Mouse (Mus musculus) 3T3-L1 (cell line): ENCODE data around the gene Dynlt1b.
"Not testable (repeated sequence)": the region's sequence is repeated elsewhere in the genome, so short reads cannot be mapped to it uniquely, and the experiment has no call there.

ENCODE experiments used
- DNase-seq: peaks from one replicate; pipeline ENCODE4 v3.0.0-alpha.2; 2015; ENCODE audit warnings: low read depth, low spot score

Gene Dynlt1b

DNA sequence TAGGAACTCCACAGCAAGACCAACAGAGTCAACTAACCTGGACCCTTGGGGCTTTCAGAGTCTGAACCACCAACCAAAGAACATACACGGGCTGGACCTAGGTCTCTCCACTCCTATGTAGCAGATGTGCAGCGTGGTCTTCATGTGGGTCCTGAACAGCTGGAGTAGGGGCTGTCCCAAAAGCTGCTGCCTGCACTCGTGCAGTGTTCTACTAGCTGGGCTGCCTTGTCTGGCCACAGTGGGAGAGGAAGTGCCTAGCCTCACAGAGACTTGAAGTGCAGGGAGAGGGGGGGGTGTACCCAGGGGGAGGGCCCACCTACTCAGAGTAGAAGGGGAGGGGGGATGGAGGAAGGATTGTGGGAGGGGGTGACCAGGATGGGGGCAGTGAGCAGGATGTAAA is 7.1 kb upstream of the Dynlt1b start:
- DNase-seq, result not testable (repeated sequence)

- DNase-seq, result not testable (repeated sequence)
Measured at GRCm38 (mm10) chr17:6424294-6424980, 5.5 kb upstream of the Dynlt1b start.

DNA sequence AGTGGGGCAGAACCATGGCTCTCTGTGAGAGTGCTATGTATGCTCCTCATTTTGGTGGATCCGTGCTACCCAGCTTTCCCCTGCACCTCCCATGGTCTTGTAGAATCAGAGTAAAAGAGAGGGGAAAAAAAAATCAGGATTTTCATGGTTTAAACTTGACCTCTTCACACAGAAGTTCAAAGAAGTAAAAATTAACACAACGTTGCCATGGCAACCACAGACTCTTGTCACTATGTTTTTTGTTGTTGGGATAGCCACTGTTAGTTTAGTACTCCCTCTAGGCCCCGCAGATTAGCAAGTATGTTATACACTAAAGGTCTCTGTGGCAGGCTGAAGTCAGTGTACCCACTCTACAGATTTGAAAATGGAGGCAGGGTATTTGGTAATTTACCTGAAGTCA is 4.6 kb upstream of the Dynlt1b start:
- not testable (repeated sequence) for DNase-seq

DNA sequence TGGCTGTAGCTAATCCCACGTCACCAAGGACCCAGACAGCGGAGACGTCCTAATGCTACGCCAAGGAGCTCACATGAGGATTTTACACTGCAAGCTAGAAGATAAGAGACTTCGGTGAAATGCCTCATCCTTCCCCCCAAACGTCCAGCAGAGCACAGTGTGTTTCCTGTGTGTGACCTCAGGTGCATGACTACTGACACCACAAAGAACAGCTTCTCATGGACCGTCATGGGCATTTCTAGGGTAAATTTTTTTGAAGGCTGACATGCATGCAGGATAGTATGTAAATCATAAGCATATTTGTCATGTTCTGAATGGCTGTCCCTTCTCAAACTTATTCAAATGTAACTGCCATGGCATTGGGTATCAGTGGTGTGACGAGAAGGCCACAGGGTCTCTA is 3.0 kb upstream of the Dynlt1b start:
- not testable (repeated sequence) for DNase-seq

DNA sequence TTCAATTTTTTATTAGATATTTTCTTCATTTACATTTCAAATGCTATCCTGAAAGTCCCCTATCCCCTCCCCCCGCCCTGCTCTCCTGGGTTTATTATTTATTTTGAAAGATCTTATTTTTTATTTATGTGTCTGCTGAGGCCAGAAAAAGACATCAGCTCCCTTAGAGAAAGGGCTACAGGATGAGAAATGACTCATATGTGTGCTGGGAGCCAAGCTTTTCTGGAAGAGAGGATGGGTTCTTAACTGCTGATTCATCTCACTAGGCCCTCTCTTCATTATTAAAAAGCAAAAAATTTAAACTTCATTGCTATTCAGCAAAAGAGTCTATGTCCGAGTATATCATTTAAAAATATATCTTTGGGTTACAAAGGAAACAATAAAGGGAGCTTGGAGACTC is 986 bp upstream of the Dynlt1b start:
- DNase-seq, result peak; percentile 98

- not testable (repeated sequence) for DNase-seq
Measured at GRCm38 (mm10) chr17:6430410-6431001, 594 bp downstream of the Dynlt1b start.

DNA sequence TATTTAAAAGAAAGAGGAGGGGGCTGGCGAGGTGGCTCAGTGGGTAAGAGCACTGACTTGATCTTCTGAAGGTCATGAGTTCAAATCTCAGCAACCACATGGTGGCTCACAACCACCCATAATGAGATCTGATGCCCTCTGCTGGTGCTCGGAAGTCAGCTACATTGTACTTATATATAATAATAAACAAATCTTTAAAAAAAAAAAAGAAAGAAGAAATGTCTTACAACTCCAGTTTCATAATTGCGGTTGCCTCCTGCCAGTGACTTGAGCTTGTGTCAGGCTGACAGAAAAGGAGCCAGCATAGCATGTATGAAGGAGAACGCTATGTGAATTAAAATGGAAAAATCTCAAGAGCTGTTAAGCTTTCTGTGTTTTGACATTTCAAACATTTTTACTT is 2.5 kb downstream of the Dynlt1b start:
- DNase-seq, result peak; percentile 53

DNA sequence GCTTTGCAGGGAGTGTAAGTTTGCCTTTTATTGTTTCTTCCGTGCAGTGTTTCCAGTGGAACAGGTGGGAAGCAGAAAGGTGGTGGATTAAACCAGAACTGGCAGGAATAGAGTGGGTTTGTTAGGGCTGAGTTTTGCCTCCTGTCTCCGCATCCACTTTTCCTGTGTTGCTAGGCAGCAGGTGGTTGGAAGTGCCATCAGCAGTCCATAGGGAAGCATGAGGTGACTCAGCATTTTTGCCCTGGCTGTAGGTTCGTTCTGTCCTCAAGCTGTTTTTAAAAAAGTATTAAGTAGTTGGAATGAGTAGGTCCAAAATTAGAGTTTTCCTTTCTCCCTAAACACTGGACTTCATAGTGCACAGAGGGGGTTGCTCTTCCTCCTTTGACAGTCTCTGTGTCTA is 3.8 kb downstream of the Dynlt1b start:
- DNase-seq, result peak; percentile 44

DNA sequence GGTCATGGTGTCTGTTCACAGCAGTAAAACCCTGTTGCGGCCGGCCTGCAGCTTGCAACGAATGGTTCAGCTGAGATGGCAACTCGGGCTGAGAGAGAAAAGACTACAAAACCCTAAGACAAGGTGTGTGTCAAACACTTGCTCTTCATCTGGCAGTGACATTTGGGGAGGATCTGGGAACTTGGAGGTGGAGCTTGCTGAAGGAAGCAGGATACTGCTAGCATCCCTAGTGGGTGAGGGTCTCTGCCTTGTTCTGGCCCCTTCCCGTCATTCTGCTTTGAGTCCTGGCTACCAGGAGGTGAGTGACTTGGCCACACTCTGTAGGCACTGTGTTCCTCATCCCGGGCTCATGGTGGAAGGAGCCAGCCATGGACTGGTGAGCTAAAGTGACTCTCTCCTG is 8.2 kb downstream of the Dynlt1b start:
- DNase-seq, result not testable (repeated sequence)

- DNase-seq, result not testable (repeated sequence)
Measured at GRCm38 (mm10) chr17:6439913-6440312, 10.0 kb downstream of the Dynlt1b start.

DNA sequence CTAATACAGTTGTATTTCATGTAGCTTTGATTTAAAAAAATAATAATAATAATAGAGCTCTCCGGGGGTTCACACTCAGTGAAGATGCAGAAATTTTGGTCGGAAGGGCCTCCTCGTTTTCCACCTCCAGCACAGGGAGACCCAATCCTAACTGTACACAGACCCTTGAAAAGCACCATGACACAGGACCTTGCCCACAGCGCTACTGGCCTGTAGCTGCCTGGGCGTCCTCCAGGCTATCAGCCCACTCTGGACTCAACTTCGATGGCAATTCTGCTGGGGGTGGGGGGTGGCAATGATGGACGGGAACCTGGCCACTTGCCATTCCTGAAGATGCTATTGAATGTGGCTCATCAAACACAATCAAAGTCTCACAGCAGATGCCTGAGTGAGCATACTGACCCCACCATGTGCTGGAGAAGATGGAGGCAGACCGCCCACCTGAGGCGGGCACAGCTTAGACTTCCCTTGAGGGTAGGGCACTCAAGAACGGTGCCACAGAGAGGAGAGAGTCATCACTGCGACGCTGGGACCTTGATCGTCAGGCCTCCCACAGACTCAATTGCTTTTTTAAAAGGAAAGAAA is 10.7 kb downstream of the Dynlt1b start:
- DNase-seq, result not testable (repeated sequence)

DNA sequence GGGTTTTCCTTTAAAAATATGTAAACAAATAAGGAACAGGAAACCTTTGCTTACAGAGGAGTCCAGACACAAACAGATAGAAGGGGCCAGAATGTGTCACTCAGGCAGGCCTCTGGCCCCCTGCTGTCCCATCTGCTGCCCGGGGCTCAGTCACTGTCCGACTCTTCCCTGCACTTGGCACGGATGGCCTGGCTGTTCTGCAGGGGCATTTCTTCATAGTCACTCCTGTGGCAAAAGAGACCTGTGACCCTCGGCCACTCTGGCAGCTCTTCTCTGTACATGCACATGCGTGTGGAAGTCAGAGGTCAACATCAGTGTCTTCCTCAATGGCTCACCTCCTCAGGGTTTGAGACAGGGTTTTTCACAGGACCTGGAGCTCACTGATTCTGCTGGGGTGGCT is 11.3 kb downstream of the Dynlt1b start:
- not testable (repeated sequence) for DNase-seq

DNA sequence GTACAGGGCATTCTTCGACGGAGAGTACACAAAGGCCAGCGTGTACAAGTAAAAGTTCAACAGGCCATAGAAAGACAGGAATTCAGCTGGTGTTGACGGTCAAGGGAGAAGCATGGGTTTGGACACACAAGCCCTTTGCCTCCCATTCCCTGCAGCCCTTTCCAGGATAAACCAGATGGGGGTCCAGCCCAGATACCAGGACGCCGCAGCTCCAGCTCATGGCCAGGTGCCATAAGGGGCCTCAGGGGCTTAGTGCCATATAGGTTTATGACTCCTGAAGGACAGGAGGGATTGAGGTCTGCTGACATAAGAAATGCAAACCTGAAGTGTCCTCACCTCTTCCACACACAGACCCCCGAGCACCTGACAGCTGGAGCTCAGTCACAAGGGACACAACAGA is 12.6 kb downstream of the Dynlt1b start:
- DNase-seq, result not testable (repeated sequence)

- DNase-seq, result not testable (repeated sequence)
Measured at GRCm38 (mm10) chr17:6445794-6446587, 16.1 kb downstream of the Dynlt1b start.

DNA sequence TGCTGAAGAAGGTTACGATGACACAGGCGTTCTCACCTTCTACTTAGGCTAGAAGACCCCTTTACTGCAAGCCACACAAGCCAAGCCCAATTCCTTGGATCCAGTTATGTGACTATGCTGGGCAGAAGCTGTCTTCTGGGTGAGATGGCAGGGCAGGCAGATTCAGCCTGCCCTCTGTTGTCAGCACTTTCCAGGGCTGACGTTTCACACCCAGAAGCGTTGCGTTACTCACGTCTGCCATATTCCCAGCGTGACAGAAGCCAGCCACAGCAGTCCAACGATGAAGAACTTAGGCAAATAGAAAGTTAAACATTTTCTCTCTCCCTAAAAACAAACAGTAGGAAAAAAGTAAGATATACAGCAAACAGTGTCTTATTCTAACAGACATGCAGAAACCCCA is 18.4 kb downstream of the Dynlt1b start:
- not testable (repeated sequence) for DNase-seq

- not testable (repeated sequence) for DNase-seq
Measured at GRCm38 (mm10) chr17:6449166-6449565, 19.3 kb downstream of the Dynlt1b start.

DNA sequence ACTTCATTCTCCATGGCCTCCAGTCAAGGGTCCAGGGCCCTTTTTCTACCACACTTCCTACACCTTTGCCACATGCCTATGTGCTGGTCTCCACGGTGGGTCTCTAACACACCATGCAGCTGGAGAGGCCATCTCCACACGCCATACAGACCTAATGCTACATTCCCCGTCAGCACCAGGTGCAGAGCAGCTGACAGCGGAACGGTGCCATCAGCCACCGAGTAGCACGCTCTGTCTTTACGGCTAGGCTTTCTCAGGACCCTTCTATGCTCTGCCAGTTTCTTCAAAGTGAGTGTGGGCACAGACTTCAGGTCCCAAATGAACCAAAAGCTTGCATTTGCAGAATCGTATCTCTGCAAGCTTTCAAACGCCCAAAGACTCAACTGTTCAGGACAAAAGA is 21.3 kb downstream of the Dynlt1b start:
- DNase-seq, result not testable (repeated sequence)

- not testable (repeated sequence) for DNase-seq
Measured at GRCm38 (mm10) chr17:6452689-6453088, 22.8 kb downstream of the Dynlt1b start.

GRCm38 (mm10) chr17:6454703-6455102 is 24.8 kb downstream of the Dynlt1b start:
- not testable (repeated sequence) for DNase-seq

DNA sequence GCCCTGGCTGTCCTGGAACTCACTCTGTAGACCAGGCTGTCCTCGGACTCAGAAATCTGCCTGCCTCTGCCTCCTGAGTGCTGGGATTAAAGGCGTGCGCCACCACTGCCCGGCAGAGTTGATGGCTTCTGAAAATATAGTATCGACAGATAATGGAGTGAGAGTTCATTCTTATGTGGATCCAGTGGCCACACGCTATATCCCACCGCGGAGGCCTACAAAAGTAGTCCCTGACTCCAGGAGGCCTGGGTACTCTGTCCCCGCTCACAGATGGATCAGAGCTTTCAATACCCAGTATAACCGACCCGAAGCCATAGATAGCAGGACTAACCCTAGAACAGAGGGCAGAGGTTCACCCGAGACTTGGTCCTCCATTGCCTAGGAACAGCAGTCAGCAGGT is 26.0 kb downstream of the Dynlt1b start:
- DNase-seq, result not testable (repeated sequence)

DNA sequence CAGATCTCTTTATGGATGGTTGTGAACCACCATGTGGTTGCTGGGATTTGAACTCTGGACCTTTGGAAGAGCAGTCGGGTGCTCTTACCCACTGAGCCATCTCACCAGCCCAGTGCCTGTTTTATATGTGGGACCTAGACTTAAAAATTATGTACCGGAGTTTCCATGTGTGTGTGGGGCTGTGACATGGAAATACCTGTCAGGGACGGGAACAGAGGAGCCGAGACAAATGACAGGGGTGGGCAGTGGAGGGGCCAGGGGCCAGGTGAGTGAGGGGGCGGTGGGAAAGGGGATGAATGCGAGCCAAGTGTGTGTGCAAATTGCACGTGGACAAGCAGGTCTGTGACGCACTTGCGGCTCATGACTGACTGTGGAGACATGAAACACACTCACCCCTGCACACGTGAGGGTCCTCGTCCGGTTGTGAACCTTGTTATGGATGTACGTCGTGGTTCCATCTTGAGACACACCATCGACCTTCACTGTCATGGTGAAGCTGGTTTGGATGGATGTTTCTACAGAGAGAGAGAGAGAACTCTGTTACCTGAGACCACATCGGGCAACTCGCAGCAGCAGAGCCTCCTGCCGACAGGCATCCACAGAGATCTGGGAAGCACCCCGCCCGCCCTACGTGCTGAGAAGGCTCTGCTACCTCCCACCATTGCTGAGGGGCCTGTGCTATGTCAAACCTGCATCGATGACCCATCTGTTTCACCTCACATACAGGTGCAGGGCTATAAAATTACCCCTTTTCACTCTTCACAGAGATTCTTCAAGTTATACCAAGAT is 26.9 kb downstream of the Dynlt1b start:
- not testable (repeated sequence) for DNase-seq
